Mouse (Mus musculus): Measurements from ENCODE around the gene Wfdc10. TPM values are rescaled to one million over a fixed set of nuclear protein-coding genes. Genes with fewer than 3 reads are reported as not detected.
"Not testable (repeated sequence)": the region's sequence is repeated elsewhere in the genome, so short reads cannot be mapped to it uniquely, and the experiment has no call there.

Gene Wfdc10
- total RNA-seq (2021): not detected
- long read RNA-seq, experiment 1: 0 reads
- long read RNA-seq, experiment 2: 0 reads

DNA sequence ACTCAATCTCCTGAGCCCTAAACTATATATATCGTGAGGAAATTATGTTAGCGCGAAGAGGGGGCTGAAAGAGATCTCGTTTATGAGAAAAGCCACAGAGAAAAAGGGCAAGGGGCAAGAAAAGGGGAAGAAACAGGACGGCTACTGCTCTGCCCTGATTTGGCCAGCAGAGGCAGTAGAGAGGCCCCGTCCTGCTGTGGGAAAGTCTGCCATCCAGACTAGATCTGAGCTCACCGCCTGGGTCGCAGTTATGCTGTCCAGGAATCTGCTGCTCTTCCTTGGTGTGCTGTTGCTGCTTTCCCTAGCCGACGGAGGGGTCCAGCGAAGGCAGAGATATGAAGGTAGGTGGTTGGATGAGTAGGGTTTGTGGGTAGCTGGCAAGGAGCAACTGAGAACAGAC, at the start of gene Wfdc10:
Gene Wfdc10 (plus strand): TSS at position 189 of the 400 bp plus-strand sequence.
- DNase-seq (ENCODE audit: low spot score in 2 of 2): peak in 1 of 2 experiments; percentile 35

DNA sequence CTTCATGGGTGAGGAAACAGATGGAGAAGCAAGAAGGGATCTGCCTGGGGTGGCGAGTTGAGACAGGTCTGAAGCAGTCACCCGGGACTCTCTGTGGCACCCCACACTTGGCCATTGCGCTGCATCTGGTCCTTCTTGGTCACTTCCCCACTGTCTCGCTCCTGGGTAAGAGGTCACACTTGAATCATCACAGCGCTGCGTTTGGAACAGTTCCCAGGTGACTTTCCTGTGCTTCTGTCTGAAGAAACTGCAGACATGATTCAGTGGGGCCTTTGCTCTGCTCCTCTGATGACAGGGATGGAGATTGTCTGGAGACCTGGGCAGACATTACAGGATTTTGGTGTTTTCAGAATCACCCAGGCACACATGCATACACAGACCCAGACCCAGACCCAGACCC, 47.1 kb upstream of the Wfdc10 start:
- DNase-seq (ENCODE audit: low spot score in 2 of 2): no peak

DNA sequence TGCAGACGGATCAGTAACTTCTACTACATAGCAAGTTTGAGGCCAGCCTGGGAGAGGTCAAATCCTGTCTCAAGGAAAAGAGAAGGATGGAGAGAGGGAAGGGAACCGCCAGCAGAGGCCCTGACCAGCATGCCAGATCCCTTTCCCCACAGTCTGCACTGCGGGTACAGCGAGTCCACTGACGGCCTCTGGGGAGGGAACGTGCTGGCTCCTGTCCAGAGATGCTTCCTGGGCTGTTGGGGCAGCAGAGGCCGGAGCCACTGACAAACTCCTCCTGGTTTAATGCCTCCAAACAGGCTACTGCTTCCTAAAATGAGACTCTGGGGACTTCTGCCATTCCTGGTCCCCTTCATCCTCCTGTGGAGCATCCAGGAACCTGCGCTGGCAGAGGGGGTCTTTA, 42.4 kb upstream of the Wfdc10 start, which contains the start of the genes Wfdc6b and Wfdc8:
Gene Wfdc6b (plus strand): TSS at position 52 of the 400 bp plus-strand sequence.
Gene Wfdc8 (minus strand): TSS at position 156 of the 400 bp plus-strand sequence.
- not testable (repeated sequence) for DNase-seq (ENCODE audit: low spot score in 2 of 2)

DNA sequence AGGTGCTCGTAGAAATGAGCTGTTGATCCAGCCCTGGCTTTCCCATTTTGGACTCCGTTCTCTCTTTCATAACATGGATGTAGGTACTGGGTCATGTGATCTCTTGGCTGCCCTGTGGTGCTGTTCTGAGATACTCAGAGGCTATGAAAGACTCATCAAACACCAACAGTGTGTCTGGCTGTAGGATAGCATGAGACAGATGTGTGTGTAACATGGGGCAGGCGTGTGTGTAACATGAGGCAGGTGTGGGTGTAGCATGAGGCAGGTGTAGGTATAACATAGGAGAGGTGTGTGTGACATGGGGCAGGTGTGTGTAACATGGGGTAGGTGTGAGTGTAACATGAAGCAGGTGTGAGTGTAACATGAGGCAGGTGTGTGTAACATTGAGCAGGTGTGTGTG, 40.5 kb upstream of the Wfdc10 start:
- DNase-seq (ENCODE audit: low spot score in 2 of 2): no peak

DNA sequence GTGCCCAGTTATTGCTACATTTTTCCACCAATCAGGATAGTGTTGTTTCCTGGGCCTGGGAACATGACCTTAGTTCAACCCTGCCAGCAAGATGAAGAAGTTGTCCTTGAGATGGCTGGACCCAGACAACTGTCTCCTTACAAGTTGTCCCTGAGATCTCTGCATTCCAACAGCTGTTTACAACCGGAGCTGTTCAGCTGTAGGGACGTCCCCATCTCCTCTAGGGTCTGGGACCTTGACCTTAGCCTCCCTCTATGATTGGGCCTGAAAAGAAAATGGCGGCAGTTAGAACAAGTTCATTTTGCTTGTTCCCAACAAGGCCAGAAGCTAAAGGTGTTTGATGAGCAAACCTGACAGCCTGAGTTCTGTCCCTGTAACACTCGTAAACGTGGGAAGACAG, 36.8 kb upstream of the Wfdc10 start:
- no peak for DNase-seq (ENCODE audit: low spot score in 2 of 2)

DNA sequence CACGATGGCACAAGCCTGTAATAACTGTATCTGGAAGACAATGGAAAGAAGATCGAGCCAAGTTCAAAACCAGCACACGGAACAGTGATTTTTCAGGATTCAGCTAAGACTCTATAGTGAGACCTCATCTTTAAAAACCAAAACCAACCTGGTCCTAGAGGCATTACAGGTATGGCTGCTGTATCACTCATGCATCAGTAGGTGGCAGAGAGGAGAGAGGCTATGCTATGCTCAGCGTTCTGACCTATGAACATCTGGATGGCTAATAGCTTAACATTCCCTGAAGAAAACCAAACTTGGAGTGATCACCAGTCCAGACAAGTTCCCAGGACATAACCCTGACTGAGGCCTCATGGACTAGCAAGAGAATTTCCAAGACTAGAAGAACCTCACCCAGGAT, 34.1 kb upstream of the Wfdc10 start:
- no peak for DNase-seq (ENCODE audit: low spot score in 2 of 2)

DNA sequence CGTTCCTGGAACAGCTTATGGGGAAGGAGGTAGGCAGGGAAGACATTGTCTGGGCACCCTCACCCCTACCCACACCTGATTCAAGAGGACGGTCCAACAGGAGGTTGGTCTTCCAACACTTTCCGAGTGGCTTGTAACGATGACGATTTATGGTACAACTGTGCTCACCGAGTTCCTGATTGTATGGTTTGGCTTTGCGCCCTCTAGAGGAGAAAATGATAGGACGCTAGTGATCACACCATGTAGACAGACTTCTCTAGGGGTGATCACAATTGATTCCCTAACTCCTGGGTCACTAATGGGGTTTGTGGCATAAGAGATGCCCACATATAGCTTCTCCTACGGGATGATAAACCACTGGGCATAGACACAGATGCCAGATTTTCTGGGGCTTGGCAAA, 20.6 kb upstream of the Wfdc10 start:
- no peak for DNase-seq (ENCODE audit: low spot score in 2 of 2)

DNA sequence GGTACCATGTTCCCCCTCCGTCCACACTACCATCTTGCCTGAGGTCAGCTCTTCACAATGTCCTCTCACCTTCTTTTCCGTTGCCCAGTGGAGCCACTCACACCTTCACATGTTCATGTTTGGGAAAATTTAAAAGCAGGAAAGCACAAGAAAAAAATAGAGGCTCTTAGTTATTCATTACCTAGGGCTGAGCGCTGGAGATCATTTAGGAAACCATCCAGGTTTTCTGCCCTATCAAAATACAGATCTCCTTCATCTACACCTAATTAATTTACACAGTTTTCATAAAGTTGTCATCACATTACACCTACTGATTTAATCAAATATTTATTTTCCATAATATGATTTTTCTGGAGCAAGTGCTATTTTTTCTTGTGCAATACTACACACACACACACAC, 17.1 kb upstream of the Wfdc10 start, which contains the start of gene Wfdc16:
Gene Wfdc16 (minus strand): TSS at position 101 of the 400 bp plus-strand sequence.
- no peak for DNase-seq (ENCODE audit: low spot score in 2 of 2)

DNA sequence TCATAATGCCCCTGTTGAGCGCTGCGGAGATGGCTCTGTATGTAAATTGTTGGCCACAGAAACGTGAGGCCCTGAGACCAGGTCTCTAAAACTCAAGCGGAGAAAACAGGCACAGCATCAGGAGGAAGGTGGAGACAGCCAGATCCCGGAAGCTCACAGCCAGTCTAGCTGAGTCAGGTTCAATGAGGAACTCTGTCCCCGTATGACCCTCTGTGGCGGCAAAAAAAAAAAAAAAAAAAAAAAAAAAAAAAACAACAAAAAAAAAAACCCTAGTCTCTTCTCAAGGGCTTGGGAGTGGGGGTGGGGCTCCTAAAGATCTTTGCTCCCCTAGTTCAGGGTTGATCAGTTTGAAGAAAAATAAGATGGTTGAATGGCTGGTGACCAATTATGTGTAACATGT, 14.7 kb upstream of the Wfdc10 start:
- DNase-seq (ENCODE audit: low spot score in 2 of 2): no peak

DNA sequence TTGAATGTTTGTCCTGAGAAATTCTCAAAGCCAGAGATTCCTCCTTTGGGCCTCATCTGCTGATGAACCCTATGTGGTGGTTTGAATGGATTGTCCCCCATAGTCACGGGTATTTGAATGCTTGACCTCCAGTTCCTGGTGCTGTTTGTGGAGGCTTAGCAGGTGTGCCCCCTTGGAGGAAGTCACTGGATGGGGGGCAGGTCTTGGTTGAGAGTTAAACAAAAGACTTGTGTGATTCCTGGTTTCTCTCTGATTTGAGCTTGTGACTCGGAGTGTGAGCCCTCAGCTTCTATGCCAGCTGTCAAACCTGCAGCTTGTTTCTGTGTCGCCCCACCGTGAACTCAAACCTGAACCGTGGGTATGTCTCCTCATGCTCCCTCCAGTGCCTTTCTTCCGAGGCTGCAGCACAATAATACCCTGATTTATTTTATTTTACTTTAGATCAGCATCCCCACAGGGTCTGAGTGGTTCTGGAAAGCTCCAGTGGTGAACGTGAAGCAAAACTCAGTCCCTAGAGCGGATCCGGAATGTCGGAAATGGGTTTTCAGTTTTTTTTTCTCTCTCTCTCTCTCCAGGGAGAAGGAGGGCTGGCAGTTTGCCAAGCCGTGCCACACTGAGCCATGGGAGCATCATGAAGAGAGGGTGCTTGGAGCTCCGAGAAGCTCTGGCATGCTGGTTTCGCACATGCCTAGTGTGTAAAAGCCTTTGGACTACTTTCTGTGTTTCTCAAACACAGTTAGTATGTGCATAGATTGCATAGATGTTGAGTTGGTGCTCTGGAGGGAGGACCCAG, 13.8 kb upstream of the Wfdc10 start:
- DNase-seq (ENCODE audit: low spot score in 2 of 2): peak in 1 of 2 experiments; percentile 4

DNA sequence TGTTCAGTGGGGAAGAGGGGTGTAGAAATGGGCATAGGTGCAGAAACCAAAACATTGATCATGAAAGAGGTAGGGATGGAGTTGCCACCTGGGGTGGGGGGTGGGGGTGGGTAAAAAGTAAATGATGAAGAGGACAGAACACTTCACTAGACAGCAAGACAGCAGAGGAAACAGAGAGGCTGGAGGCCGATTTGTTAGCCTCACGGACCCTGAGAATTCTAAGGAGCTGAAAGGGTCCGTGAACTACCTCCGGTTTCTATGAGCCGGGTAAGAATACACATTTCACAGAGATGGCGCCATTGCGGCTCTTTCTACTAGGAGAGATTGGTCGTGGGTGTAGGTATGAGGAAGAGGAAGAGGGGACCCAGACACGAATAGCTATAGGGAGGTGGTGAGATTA, 637 bp downstream of the Wfdc10 start, which contains the start of gene Wfdc9:
Gene Wfdc9 (minus strand): TSS at position 101 of the 400 bp plus-strand sequence.
- DNase-seq (ENCODE audit: low spot score in 2 of 2): no peak

DNA sequence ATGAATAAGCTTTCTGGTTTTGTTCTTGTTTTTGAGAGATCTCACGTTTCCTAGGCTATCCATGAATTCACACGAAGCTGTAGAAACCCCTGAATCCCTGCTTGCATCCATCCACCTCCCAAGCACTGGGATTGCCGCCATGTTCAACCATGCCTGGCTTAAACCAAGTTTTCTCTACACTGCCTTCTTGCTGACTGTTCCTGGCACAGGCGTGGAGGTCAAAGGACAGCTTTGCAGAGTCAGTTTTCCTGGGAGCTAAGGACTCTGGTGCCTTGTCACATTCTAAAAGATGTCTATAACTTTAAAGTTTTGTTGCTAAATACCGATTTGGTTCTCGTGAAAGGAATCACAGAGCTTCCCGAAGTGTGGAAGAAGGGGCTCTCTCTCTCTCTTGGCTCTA, 9.0 kb downstream of the Wfdc10 start:
- no peak for DNase-seq (ENCODE audit: low spot score in 2 of 2)

DNA sequence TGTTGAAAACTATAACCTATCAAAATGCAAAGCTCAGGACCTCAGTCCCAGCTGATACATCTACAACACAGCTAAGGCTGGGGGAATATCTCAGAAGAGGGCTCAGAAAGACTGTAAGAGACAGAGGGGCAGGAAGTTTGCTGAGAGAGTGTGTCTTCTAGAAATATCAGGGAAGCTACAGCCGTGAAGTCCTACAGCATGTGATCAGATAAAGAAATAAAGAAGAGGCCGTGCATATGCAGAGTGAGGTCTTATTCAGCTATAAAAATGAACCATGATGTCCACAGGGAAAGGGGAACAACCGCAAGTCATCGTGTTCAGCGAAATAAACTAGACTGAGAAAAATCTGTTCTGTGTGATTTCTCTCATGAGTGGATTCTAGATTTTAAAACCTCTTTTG, 14.4 kb downstream of the Wfdc10 start:
- no peak for DNase-seq (ENCODE audit: low spot score in 2 of 2)

DNA sequence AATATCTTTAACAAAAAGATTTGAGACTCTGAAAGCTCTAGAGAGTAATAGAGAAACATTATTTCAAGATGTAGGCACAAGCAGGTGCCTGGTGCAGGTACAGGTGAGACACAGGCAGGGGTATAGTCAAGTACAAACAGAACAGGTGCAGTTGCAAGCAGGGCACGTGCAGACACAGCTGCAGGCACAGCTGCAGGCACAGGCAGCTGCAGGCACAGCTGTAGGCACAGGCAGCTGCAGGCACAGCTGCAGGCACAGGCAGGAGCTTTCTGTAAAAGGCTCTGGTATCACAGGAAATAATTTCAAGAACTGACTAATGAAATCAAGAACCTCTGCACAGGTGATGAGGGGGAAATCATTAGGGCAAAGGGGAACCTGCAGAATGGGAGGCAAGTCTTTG, 15.1 kb downstream of the Wfdc10 start:
- no peak for DNase-seq (ENCODE audit: low spot score in 2 of 2)

DNA sequence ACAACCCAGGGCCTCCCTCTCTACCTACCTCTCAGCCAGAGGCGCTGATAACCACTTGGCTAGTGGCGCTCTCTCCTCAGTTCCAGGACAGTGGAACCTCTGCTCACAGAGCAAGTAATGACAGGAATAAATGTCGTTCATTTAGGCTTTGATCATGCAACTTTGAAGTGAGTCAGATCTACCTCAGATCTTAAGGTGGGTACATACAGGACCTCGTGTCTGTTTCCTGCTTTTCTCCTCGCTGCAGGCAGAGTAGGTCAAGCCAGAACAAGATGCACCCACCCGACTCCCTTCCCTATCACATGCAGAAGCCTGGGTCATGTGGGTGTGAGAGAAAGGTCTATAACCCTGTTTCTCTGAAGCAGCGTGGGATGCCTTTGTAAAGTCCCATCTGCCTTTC, 18.1 kb downstream of the Wfdc10 start, which contains the start of gene Wfdc11:
Gene Wfdc11 (minus strand): TSS at position 101 of the 400 bp plus-strand sequence.
- DNase-seq (ENCODE audit: low spot score in 2 of 2): peak in 1 of 2 experiments; percentile 3

DNA sequence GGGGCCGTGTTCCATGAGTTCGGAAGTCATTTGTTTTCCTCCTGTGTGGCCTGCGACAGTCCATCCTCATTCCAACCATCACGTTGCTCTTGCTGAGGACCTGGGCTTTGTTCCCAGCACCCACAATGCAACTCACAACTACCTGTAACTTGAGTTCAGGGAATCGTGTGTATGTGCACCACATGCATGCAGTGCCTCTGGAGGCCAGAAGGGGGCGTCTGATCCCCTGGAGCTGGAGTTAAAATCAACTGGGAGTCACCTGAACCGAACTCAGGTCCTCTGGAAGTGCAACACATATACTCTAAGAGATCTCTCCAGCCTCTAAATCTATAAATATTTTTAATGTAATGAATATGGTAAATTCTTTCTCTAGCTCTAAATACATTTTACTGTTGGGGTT, 20.3 kb downstream of the Wfdc10 start:
- DNase-seq (ENCODE audit: low spot score in 2 of 2): no peak

DNA sequence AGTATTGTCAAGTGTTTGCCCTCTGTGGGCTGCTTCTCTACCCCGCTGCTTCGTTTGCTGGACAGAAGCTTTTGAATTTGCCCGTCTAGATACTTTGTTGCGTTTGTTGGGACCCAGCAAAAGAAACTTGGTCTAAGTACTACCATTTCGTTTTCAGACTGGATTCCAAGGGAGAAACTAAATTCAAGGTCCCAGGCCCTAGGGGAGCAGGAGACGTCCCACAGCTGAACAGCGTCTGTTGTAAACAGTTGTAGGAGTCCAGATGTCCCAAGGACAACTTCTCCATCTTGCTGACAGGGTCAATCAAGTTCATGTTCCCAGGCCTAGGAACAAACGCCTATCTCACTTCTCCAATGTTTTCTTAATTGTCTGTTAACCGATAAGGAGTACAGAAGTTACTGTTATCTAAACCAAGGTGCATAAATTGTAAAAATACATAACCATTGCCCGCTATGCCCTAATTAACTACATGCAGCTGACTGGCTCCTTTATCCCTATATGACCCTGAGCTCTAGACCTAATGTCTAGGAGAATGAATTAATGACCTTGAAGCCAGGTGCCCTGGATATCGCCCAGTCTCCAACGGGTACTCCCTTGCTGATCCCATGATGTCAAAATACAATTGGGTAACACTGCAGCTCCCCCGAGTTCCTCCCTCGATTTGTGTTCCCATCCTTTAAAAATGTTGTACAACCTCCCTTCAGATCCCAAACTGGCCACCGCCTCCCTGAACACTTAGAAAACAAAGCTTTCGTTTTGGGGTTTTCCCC, 21.3 kb downstream of the Wfdc10 start:
- DNase-seq (ENCODE audit: low spot score in 2 of 2): no peak

DNA sequence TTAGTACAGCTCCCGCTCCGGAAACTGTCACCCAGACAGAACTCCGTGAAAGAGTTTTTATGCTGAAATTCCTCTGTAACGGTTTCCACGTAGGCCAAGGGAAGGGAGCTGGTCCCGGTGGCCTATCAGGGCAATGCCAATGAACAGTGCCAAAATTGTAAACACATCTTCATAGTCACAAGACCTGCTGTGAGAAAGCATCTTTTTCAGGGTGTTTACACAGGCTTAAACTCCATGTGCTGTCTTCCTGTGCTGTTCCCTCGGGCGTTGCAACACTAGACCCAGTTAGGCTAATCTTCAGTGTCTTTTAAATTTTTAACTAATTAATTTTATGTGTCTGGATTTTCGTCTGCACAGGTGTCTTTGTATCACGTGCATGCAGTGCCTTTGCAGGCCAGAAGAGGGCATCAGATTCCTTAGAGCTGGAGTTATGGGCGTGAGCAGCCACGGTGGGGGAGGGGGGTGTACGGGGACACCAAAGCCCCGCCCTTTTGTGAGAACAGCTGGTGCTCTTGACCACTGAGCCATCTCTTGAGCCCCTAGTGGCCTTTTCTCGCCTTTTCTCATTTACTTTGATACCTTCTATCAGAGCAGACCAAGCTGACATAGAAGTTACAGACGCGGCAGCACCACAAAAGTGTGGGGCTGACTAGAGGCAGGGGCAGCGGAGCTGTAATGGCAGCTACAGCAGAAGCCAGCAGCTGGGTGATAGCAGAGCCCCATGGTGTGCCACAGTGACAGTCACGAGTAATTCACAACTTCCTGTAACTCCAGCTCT, 23.2 kb downstream of the Wfdc10 start:
- peak; percentile 42 to 62 for DNase-seq (ENCODE audit: low spot score in 2 of 2)

DNA sequence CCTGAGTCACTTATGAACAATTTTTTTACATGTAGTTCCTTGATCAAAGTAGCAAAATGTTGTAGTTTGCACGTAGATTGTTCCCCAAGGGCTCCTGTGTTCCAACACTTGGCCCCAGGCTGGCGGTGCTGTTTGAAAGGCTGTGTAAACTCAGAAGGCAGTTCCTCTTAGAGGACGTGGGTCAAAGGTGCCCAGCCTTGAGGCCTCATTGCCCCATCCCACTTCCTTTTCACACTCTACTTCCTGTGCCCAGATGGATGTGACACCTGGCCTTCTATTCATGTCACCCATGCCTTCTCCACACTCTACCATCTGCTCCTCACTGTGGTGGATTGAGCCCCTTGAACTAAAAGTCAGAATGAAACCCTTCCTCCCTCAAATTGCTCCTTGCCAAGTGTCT, 24.1 kb downstream of the Wfdc10 start:
- DNase-seq (ENCODE audit: low spot score in 2 of 2): no peak

DNA sequence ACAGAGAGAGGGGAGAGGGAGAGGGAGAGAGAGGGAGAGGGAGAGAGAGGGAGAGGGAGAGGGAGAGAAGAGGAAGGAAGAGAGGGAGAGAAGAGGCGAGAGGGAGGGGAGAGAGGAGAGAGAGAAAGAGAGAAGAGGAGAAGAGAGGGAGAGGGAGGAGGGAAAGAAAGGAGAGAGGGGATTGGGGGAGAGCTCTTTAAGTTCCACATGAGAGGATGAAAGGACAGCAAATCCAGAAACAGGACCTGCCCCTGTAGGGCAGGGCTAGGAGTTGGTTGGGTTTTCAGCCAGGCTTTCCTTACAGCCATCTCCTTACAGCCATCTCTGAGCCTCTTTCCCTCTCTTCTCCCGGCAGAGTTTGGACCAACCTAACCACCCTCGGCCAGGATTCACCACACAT, 29.0 kb downstream of the Wfdc10 start, which contains the start of gene Wfdc13:
Gene Wfdc13 (plus strand): TSS at position 301 of the 400 bp plus-strand sequence.
- no peak for DNase-seq (ENCODE audit: low spot score in 2 of 2)

DNA sequence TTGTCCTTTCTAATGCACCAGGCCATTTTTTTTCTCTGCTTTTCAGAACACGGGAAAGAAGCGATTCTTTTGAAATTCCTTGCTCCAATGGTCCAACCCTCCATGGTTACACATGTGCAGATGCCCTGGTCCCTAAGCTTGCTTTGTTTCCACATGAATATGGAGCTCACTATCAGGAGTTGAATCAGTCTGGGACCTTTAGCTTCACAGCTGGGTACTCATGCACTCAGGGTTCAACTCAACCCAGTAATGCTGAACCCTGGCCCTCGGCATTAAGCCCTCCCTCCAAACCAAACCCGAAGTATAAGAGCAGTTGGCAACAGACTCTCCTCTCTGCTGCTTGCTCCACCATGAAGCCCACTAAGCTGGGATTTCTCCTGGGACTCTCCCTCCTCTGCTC, 42.4 kb downstream of the Wfdc10 start, which contains the start of gene Spint4:
Gene Spint4 (plus strand): TSS at position 301 of the 400 bp plus-strand sequence.
- no peak for DNase-seq (ENCODE audit: low spot score in 2 of 2)

Data from left cerebral cortex, adult 18-20 months (tissue).